Mouse (Mus musculus) CH12.LX (cell line): ENCODE measurements around the gene Cacna2d2. TPM values are rescaled to one million over a fixed set of nuclear protein-coding genes. Genes with fewer than 3 reads are reported as not detected.
A peak's percentile ranks its signal among the peaks of the same experiment; 100 is the strongest.

Experiments used
- DNase-seq: peaks from one replicate; pipeline ENCODE4 v3.0.0-alpha.2; 2013; ENCODE audit errors: extremely low read depth
- H3K27ac ChIP-seq: 2 replicates; pipeline ENCODE4 v1.5.1; 2012; ENCODE audit warnings: low read depth, mild to moderate bottlenecking, control low read depth, moderate library complexity; ENCODE audit not compliant: insufficient read depth
- H3K27me3 ChIP-seq: replicated peaks from 2 replicates; pipeline ENCODE3; 2012; ENCODE audit warnings: inconsistent platforms
- H3K36me3 ChIP-seq, 2 experiments: replicated peaks in 1 of 2; 2 replicates each; pipeline versions ENCODE3 to v1.6.1; 2012; ENCODE audit warnings: inconsistent platforms in 1 of 2, low read length in 1 of 2, mild to moderate bottlenecking in 1 of 2, mixed read lengths in 1 of 2, moderate library complexity in 1 of 2; ENCODE audit not compliant: control insufficient read depth in 1 of 2, insufficient read depth in 1 of 2
- H3K4me1 ChIP-seq, 2 experiments: 2 replicates each; pipeline ENCODE4 v1.6.1; 2012; ENCODE audit warnings: inconsistent platforms in 1 of 2, moderate library complexity in 1 of 2; ENCODE audit not compliant: insufficient read depth in 2 of 2, control insufficient read depth in 1 of 2
- H3K4me2 ChIP-seq: 2 replicates; pipeline ENCODE4 v1.6.1; 2012; ENCODE audit warnings: low read depth, mild to moderate bottlenecking, control low read depth; ENCODE audit not compliant: poor library complexity, insufficient read depth, severe bottlenecking
- H3K4me3 ChIP-seq, 3 experiments: fragments of 150-350 bp in 1 of 3; sonication (generic) in 1 of 3; replicated peaks in 1 of 3; 2 replicates each; pipeline versions ENCODE3 to v1.5.1; 2011 to 2012; ENCODE audit warnings: low read depth in 2 of 3, low read length in 2 of 3, mild to moderate bottlenecking in 2 of 3, moderate library complexity in 2 of 3, control low read depth in 1 of 3, improper control_type of control experiment in 1 of 3, inconsistent platforms in 1 of 3, mixed read lengths in 1 of 3; ENCODE audit not compliant: poor library complexity in 1 of 3
- H3K79me2 ChIP-seq: replicated peaks from 2 replicates; pipeline ENCODE4 v1.6.1; 2012; ENCODE audit warnings: mild to moderate bottlenecking, moderate library complexity; ENCODE audit not compliant: control insufficient read depth, poor library complexity, insufficient read depth, severe bottlenecking; ENCODE audit errors: extremely low read depth
- H3K9ac ChIP-seq: 2 replicates; pipeline ENCODE4 v1.6.1; 2012; ENCODE audit warnings: low read depth, mild to moderate bottlenecking, control low read depth, moderate library complexity; ENCODE audit not compliant: insufficient read depth
- H3K9me3 ChIP-seq: replicated peaks from 2 replicates; pipeline ENCODE3; 2012; ENCODE audit warnings: low read length, inconsistent platforms, mixed read lengths
- CTCF ChIP-seq, 2 experiments: IDR thresholded peaks in 1 of 2; conservative IDR thresholded peaks in 1 of 2; 2 replicates each; pipeline ENCODE4 v1.5.1; 2011 to 2012; ENCODE audit warnings: low read depth in 2 of 2, low read length in 2 of 2, improper control_type of control experiment in 1 of 2, inconsistent platforms in 1 of 2, mild to moderate bottlenecking in 1 of 2, moderate library complexity in 1 of 2
- E2F4 ChIP-seq: IDR thresholded peaks from 2 replicates; pipeline ENCODE4 v1.6.1; 2011; ENCODE audit warnings: low read depth, low read length, improper control_type of control experiment; ENCODE audit not compliant: insufficient replicate concordance
- ELF1 ChIP-seq: IDR thresholded peaks from 2 replicates; pipeline ENCODE4 v1.6.1; 2014; ENCODE audit warnings: low read depth, mild to moderate bottlenecking, inconsistent platforms, low read length, improper control_type of control experiment
- HCFC1 ChIP-seq: IDR thresholded peaks from 2 replicates; pipeline ENCODE4 v1.6.1; 2012; ENCODE audit warnings: low read depth, mild to moderate bottlenecking, inconsistent platforms, low read length, improper control_type of control experiment
- IRF4 ChIP-seq: IDR thresholded peaks from 2 replicates; pipeline ENCODE4 v1.6.1; 2014; ENCODE audit warnings: low read depth, mild to moderate bottlenecking, inconsistent platforms, low read length, improper control_type of control experiment
- JUND ChIP-seq: conservative IDR thresholded peaks from 2 replicates; pipeline ENCODE4 v1.6.1; 2011; ENCODE audit warnings: low read depth, low read length, improper control_type of control experiment
- MAX ChIP-seq: IDR thresholded peaks from 2 replicates; pipeline ENCODE4 v1.6.1; 2011; ENCODE audit warnings: low read length, improper control_type of control experiment
- MAZ ChIP-seq: IDR thresholded peaks from 2 replicates; pipeline ENCODE4 v1.6.1; 2012; ENCODE audit warnings: low read depth, mild to moderate bottlenecking, inconsistent platforms, low read length, improper control_type of control experiment, moderate library complexity
- MEF2A ChIP-seq: IDR thresholded peaks from 2 replicates; pipeline ENCODE4 v1.6.1; 2014; ENCODE audit warnings: low read depth, mild to moderate bottlenecking, inconsistent platforms, low read length, improper control_type of control experiment, borderline replicate concordance
- NELFE ChIP-seq: IDR thresholded peaks from 2 replicates; pipeline ENCODE4 v1.6.1; 2011; ENCODE audit warnings: low read depth, low read length, improper control_type of control experiment
- PAX5 ChIP-seq: IDR thresholded peaks from 2 replicates; pipeline ENCODE4 v1.6.1; 2012; ENCODE audit warnings: low read length, inconsistent platforms, mixed read lengths
- POLR2A ChIP-seq: IDR thresholded peaks from 2 replicates; pipeline ENCODE4 v1.6.1; 2011; ENCODE audit warnings: low read depth, mild to moderate bottlenecking, improper control_type of control experiment, low read length
- RAD21 ChIP-seq: IDR thresholded peaks from 2 replicates; pipeline ENCODE4 v1.6.1; 2011; ENCODE audit warnings: low read depth, mild to moderate bottlenecking, low read length, improper control_type of control experiment, moderate library complexity
- RCOR1 ChIP-seq: conservative IDR thresholded peaks from 2 replicates; pipeline ENCODE4 v1.6.1; 2012; ENCODE audit warnings: low read depth, mild to moderate bottlenecking, inconsistent platforms, low read length, improper control_type of control experiment
- SMC3 ChIP-seq: IDR thresholded peaks from 2 replicates; pipeline ENCODE4 v1.6.1; 2011; ENCODE audit warnings: low read depth, low read length, improper control_type of control experiment
- TCF12 ChIP-seq: IDR thresholded peaks from 2 replicates; pipeline ENCODE4 v1.6.1; 2014; ENCODE audit warnings: low read depth, mild to moderate bottlenecking, inconsistent platforms, low read length, improper control_type of control experiment
- USF2 ChIP-seq: conservative IDR thresholded peaks from 2 replicates; pipeline ENCODE4 v1.6.1; 2011; ENCODE audit warnings: low read depth, low read length, improper control_type of control experiment
- ZC3H11A ChIP-seq: IDR thresholded peaks from 2 replicates; pipeline ENCODE4 v1.6.1; 2012; ENCODE audit warnings: low read depth, mild to moderate bottlenecking, inconsistent platforms, low read length, improper control_type of control experiment
- ZKSCAN1 ChIP-seq: IDR thresholded peaks from 2 replicates; pipeline ENCODE4 v1.6.1; 2012; ENCODE audit warnings: low read depth, inconsistent platforms, low read length, improper control_type of control experiment, borderline replicate concordance
- dilution Hi-C: fragments of 300-500 bp; cut with MboI; formaldehyde crosslinking; loops from 2 replicates; pipeline ENCODE4 v1.14.3; 2020; ENCODE audit warnings: low sequenced_read_pairs; ENCODE audit not compliant: extremely low pct_unique_long_range_greater_than_20kb, extremely low pct_ligation_motif_present
- in situ Hi-C: fragments of 300-500 bp; cut with MboI; formaldehyde crosslinking; loops from 3 replicates; pipeline ENCODE4 v1.14.3; 2019; ENCODE audit warnings: low sequenced_read_pairs, low pct_ligation_motif_present, low pct_unique_long_range_greater_than_20kb, mixed read lengths
- polyA plus RNA-seq: library from polyadenylated mRNA; unstranded; fragments of >175 nt; gene quantifications from 2 replicates; pipeline ENCODE4 v1.2.1, GENCODE M21; 2012; ENCODE audit warnings: low read depth; ENCODE audit not compliant: insufficient read length
- total RNA-seq, 2 experiments: library from RNA; depleted of rRNA; stranded (reverse); fragments of 300-350 nt in 1 of 2; fragments of >200 nt in 1 of 2; gene quantifications; 2 replicates each; pipeline ENCODE4 v1.2.3; 2012 to 2014

Cacna2d2 gene
- total and polyA plus RNA-seq, 3 experiments = 0.04 TPM; not detected in 2

DNA sequence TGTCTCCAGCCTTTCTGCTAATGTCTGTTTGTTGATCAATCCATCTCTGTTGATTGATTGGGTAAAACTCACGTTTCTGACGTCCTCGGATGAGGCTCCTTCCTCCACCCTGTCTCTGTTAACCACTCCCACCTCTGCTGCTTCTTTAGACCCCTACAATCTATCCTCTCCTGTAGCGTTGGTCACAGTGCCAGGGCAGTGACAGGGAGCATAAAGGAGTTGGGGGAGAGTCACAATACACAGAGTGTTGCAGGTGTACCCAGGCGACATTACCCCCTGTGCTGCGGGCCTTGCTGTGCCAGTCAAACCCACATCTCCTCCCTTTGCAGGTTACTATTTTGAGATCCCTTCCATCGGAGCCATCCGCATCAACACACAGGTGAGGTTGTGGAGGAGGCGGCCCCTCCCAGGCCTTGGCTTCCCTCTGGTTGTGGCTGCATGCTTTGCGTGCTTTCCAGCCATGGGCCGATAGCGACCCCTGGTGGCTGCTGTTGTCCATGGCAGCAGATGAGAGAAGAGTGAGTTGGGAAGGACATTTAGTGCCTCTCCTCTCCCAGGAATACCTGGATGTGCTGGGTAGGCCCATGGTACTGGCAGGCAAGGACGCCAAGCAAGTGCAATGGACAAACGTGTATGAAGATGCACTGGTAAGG lies 115.0 kb downstream of the Cacna2d2 start:
- dilution Hi-C loops = no loop called here
- Histone ChIP-seq H3K27ac (no peak overlapping the region), H3K4me1 (0 out of 4 replicates have a peak, but pooled peaks cover 0 to 3% of the 10 kb centered on the region in 2 experiments), H3K9me3 (no peaks in the 10 kb centered on the region), H3K79me2 (no peaks in the 10 kb centered on the region), H3K4me3 (no peak overlapping the region), H3K27me3 (peaks cover 81% of the 10 kb centered on the region), H3K36me3 (no peaks in the 10 kb centered on the region), H3K9ac (no peak overlapping the region), H3K4me2 (no peak overlapping the region)
- TF ChIP-seq MEF2A = 0 out of 2 replicates have a peak, but pooled peaks have one; percentile 20
- TF ChIP-seq MAX = peak; percentile 25; the same call in 1 of the 2 replicates
- peak; percentile 95 to 98 for TF ChIP-seq CTCF (conservative IDR thresholded peaks at IDR 0.05 in 1 of 2, IDR thresholded peaks at IDR 0.05 in 1 of 2; ENCODE audit: low read depth in 2 of 2, low read length in 2 of 2)
- TF ChIP-seq ZC3H11A = peak; percentile 29; the same call in 1 of the 2 replicates
- TF ChIP-seq SMC3 = peak; percentile 89
- no peak for TF ChIP-seq HCFC1
- TF ChIP-seq E2F4 = no peak
- 0 out of 2 replicates have a peak, but pooled peaks have one; percentile 30 for TF ChIP-seq IRF4
- TF ChIP-seq PAX5 = no peak
- TF ChIP-seq ELF1 = 0 out of 2 replicates have a peak, but pooled peaks have one; percentile 10
- peak; percentile 98 for TF ChIP-seq RAD21
- TF ChIP-seq NELFE = 0 out of 2 replicates have a peak, but pooled peaks have one; percentile 41
- TF ChIP-seq MAZ = 0 out of 2 replicates have a peak, but pooled peaks have one; percentile 30
- in situ Hi-C loops = loop anchor here (5.0 kb wide), 1 partner anchor 147 kb away; no protein-coding TSS in a partner anchor
- peak; percentile 65 for DNase-seq

DNA sequence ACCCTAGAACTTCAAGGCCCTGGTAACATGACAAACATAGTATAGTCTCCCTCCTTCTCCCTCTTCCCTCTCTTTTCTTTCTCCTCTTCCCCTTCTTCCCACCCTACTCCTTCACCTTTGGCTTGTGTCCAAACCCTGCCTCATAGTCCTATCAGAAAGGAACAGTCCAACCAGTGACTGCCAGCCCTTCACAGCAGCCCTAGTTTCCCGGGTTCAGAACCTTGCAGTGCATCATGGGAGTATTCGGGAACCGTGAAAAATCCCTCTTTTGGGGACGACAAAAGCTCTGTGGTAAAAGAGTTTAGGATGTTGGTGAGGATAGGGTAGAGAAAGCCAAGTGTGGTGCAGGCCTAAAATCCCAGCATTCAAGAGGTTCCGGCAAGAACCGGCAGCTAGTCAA lies 120.9 kb downstream of the Cacna2d2 start:
- peaks cover 3 to 7% of the 10 kb centered on the region in 2 experiments; a peak in 3 of 4 replicates for H3K4me1 ChIP-seq
- no peak for DNase-seq
- in situ Hi-C loops = no loop called here
- no peak overlapping the region for H3K9ac ChIP-seq
- TF ChIP-seq JUND = no peak
- TF ChIP-seq TCF12 = no peak
- TF ChIP-seq ZC3H11A = no peak
- no peak for TF ChIP-seq POLR2A
- TF ChIP-seq CTCF (conservative IDR thresholded peaks at IDR 0.05 in 1 of 2, IDR thresholded peaks at IDR 0.05 in 1 of 2; ENCODE audit: low read depth in 2 of 2, low read length in 2 of 2) = no peak
- TF ChIP-seq RCOR1 = no peak
- no peak for TF ChIP-seq MAX
- TF ChIP-seq NELFE = no peak
- no peak for TF ChIP-seq USF2
- TF ChIP-seq ZKSCAN1 = no peak
- no peaks in the 10 kb centered on the region for H3K36me3 ChIP-seq
- H3K79me2 ChIP-seq = no peaks in the 10 kb centered on the region
- peaks cover 81% of the 10 kb centered on the region for H3K27me3 ChIP-seq
- H3K27ac ChIP-seq = no peak overlapping the region
- H3K4me2 ChIP-seq = no peak overlapping the region
- no peaks in the 10 kb centered on the region for H3K9me3 ChIP-seq
- dilution Hi-C loops = no loop called here
- H3K4me3 ChIP-seq = no peak overlapping the region
